Mouse (Mus musculus): ENCODE data around the gene Tmed6. TPM values are rescaled to one million over a fixed set of nuclear protein-coding genes. Genes with fewer than 3 reads are reported as not detected.

Tmed6 gene
- total and polyA plus RNA-seq, 2 experiments: 2.0 TPM; not detected in 1

DNA sequence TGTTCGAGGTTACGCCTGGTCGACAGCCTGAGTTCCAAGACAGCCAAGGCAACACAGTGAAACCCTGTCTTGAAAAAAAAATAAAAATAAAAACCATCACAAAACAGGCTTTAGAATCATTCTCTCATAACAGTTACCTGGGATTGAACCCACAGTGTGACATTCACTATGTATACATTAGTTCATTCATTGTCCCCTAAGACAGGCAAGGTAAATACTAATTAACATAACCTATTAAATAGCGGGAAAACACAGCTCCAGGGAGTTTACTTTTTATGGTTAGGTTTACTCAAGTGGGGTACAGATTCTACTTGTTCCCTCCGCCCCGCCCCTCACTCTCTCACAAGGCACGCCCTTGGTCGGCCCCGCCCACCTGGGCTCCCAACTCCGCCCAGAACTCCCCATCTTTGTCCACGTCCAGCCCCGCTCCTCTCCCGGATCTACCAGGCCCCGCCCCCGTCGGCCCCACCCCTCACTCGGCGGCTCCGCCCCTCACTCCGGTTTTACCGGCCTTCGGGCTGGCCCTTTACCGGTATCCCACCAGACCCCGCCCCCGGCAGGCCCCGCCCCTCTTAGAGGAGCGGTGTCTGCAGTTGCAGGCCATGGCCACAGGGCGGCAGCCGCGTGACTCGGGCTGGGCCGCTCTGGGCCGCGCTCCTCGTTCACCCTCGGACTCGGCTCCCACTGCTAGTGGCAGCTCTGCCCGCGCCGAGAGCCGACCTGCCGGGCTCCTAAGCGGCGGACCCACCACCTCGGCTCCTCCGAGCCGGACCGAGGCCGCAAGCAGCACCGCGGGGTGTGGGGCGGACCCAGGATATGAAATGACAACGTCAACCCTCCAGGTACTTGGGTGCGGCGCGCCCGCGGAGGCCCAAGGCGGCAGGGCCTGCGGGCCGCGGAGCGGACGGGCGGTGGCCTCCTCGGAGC lies 34.5 kb downstream of the Tmed6 start, which contains the start of gene Vps4a:
TSS of gene Vps4a (plus strand) at position 573 of the 927 bp plus-strand sequence.
- no peaks in the 10 kb centered on the region for H3K36me3 ChIP-seq (ENCODE audit: control insufficient read depth, insufficient read depth, low read length)
- WGBS: 5% methylated on average over 64 of the region's 66 CpGs
- H3K9ac ChIP-seq (ENCODE audit: low read depth, low read length): peak within 1 kb of the TSS; percentile 99
- H3K4me1 ChIP-seq (ENCODE audit: control insufficient read depth, insufficient read depth, low read length): peaks cover 2% of the 10 kb centered on the region
- H3K27ac ChIP-seq (replicated peaks; ENCODE audit: insufficient read depth, low read depth, low read length): peak within 1 kb of the TSS; percentile 30; the same call in 1 of the 2 replicates
- H3K4me3 ChIP-seq (ENCODE audit: insufficient read depth, low read depth, low read length): peak within 1 kb of the TSS; percentile 95
- peak; percentile 77 for DNase-seq (ENCODE audit: extremely low read depth, low read depth, low spot score)
- H3K27me3 ChIP-seq (ENCODE audit: control insufficient read depth, insufficient read depth, low read length): no peaks in the 10 kb centered on the region
- peaks cover 19% of the 10 kb centered on the region for H3K79me2 ChIP-seq (ENCODE audit: control insufficient read depth, insufficient read depth, low read length)
- peak; percentile 56; the same call in 1 of the 2 replicates for TF ChIP-seq POLR2A (IDR thresholded peaks at IDR 0.05; ENCODE audit: extremely low read depth, insufficient read depth, low read length)
- peak; percentile 86 for TF ChIP-seq CTCF (IDR thresholded peaks at IDR 0.05; ENCODE audit: low read depth, low read length)

DNA sequence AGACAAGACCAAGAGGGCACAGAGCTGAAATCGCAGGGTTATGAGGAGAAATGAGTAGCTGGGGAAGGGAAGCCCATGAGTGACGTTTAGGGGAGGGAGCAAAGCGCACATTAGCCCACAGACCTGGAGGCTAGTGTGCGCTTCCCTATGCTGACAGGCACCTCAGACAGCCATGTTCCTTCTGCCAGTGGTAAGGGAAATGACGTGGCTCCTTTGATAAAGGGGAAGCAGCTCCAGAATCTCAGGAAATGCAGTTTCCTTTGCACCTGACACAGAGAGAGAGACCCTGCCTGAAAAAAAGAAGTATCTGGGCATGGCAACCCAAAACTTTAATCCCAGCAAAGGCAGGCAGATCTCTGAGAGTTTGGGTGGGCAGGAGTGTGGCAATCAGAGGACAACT lies 35.4 kb downstream of the Tmed6 start:
- Histone ChIP-seq H3K9ac (ENCODE audit: low read depth, low read length) (no peak overlapping the region), H3K79me2 (ENCODE audit: control insufficient read depth, insufficient read depth, low read length) (peaks cover 19% of the 10 kb centered on the region), H3K4me3 (ENCODE audit: insufficient read depth, low read depth, low read length) (no peak overlapping the region), H3K27me3 (ENCODE audit: control insufficient read depth, insufficient read depth, low read length) (no peaks in the 10 kb centered on the region), H3K4me1 (ENCODE audit: control insufficient read depth, insufficient read depth, low read length) (peaks cover 2% of the 10 kb centered on the region), H3K27ac (replicated peaks; ENCODE audit: insufficient read depth, low read depth, low read length) (no peak overlapping the region), H3K36me3 (ENCODE audit: control insufficient read depth, insufficient read depth, low read length) (no peaks in the 10 kb centered on the region)
- DNase-seq (ENCODE audit: extremely low read depth, low read depth, low spot score): no peak
- TF ChIP-seq POLR2A (IDR thresholded peaks at IDR 0.05; ENCODE audit: extremely low read depth, insufficient read depth, low read length) (no peak), CTCF (IDR thresholded peaks at IDR 0.05; ENCODE audit: low read depth, low read length) (no peak)
- WGBS: 78% methylated on average over 5 of the region's 5 CpGs

DNA sequence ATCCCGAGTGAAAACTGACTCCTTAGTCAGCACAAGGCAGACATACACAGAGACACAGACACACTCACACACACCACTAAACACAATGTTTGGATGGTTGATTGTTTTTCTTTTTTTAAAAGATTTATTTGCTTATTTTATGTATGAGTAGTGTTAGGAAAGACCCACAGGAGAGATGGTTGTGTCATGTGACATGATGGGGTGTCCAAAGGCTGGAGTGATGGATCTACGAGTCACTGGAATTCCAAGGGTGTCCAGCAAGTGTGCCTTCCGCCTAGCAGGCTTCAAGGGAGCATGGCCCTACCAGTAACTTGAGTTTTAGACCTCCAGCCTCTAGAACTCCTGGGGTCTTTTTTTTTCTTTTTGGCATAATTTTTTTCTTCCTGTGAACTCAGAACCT lies 36.1 kb downstream of the Tmed6 start:
- WGBS: 90% methylated on average over 3 of the region's 3 CpGs

DNA sequence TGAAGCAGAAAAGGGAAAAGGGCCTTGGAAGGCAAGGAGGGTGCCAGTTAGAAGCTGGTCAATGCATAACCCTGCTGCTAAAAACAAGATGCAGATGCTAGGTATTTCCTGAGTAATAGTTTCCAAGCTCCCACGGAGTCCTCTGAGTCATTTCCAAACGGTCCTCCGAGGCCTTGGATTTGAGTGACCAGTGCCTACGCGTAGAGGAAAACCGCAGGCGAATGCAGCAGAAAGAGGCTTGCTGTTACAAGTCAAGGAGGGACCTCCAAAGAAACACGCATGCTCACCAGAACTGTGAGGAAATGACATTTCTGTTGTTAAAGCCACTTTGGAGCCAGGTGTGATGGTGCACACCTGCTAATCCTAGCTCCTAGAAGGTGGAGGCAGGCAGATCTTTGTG lies 42.0 kb downstream of the Tmed6 start:
- H3K27me3 ChIP-seq (ENCODE audit: control insufficient read depth, insufficient read depth, low read length): no peaks in the 10 kb centered on the region
- no peaks in the 10 kb centered on the region for H3K4me1 ChIP-seq (ENCODE audit: control insufficient read depth, insufficient read depth, low read length)
- no peak overlapping the region for H3K4me3 ChIP-seq (ENCODE audit: insufficient read depth, low read depth, low read length)
- no peaks in the 10 kb centered on the region for H3K79me2 ChIP-seq (ENCODE audit: control insufficient read depth, insufficient read depth, low read length)
- no peaks in the 10 kb centered on the region for H3K36me3 ChIP-seq (ENCODE audit: control insufficient read depth, insufficient read depth, low read length)
- TF ChIP-seq POLR2A (IDR thresholded peaks at IDR 0.05; ENCODE audit: extremely low read depth, insufficient read depth, low read length) (no peak), CTCF (IDR thresholded peaks at IDR 0.05; ENCODE audit: low read depth, low read length) (no peak)
- 90% methylated on average over 8 of the region's 8 CpGs for WGBS
- no peak overlapping the region for H3K9ac ChIP-seq (ENCODE audit: low read depth, low read length)
- no peak overlapping the region for H3K27ac ChIP-seq (replicated peaks; ENCODE audit: insufficient read depth, low read depth, low read length)
- DNase-seq (ENCODE audit: extremely low read depth, low read depth, low spot score): no peak

More for the DNA sequence above, 36.1 kb downstream of the Tmed6 start:
- H3K79me2 ChIP-seq (ENCODE audit: control insufficient read depth, insufficient read depth, low read length): peaks cover 16% of the 10 kb centered on the region
- DNase-seq (ENCODE audit: extremely low read depth, low read depth, low spot score): no peak
- H3K36me3 ChIP-seq (ENCODE audit: control insufficient read depth, insufficient read depth, low read length): no peaks in the 10 kb centered on the region
- no peak overlapping the region for H3K4me3 ChIP-seq (ENCODE audit: insufficient read depth, low read depth, low read length)
- no peak overlapping the region for H3K9ac ChIP-seq (ENCODE audit: low read depth, low read length)
- peaks cover 2% of the 10 kb centered on the region for H3K4me1 ChIP-seq (ENCODE audit: control insufficient read depth, insufficient read depth, low read length)
- TF ChIP-seq POLR2A (IDR thresholded peaks at IDR 0.05; ENCODE audit: extremely low read depth, insufficient read depth, low read length): no peak
- TF ChIP-seq CTCF (IDR thresholded peaks at IDR 0.05; ENCODE audit: low read depth, low read length): no peak
- no peak overlapping the region for H3K27ac ChIP-seq (replicated peaks; ENCODE audit: insufficient read depth, low read depth, low read length)
- no peaks in the 10 kb centered on the region for H3K27me3 ChIP-seq (ENCODE audit: control insufficient read depth, insufficient read depth, low read length)

DNA sequence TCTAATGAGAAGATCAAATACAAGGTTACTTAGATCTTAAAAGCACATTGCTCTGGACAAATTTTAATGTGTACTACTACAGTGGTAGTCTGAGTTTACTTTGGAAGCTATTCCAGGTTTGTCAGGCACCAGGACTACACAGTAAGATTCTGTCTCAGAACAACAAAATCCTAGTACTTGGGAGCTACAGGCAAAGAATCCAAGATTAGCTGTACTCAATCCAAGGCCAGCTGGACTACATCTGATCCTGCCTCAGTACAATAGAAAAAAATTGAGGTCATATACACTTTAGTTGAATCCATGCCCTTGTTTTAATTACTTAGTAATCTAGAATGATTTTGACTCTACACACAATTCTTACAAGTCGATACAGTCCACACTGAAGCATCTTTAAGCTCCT lies 50.5 kb downstream of the Tmed6 start:
- Histone ChIP-seq H3K79me2 (ENCODE audit: control insufficient read depth, insufficient read depth, low read length) (no peaks in the 10 kb centered on the region), H3K4me3 (ENCODE audit: insufficient read depth, low read depth, low read length) (no peak overlapping the region), H3K4me1 (ENCODE audit: control insufficient read depth, insufficient read depth, low read length) (no peaks in the 10 kb centered on the region), H3K27me3 (ENCODE audit: control insufficient read depth, insufficient read depth, low read length) (no peaks in the 10 kb centered on the region), H3K9ac (ENCODE audit: low read depth, low read length) (no peak overlapping the region), H3K36me3 (ENCODE audit: control insufficient read depth, insufficient read depth, low read length) (peaks cover 8% of the 10 kb centered on the region; the same call in 1 of the 2 replicates), H3K27ac (replicated peaks; ENCODE audit: insufficient read depth, low read depth, low read length) (no peak overlapping the region)
- TF ChIP-seq CTCF (IDR thresholded peaks at IDR 0.05; ENCODE audit: low read depth, low read length) (no peak), POLR2A (IDR thresholded peaks at IDR 0.05; ENCODE audit: extremely low read depth, insufficient read depth, low read length) (no peak)
- DNase-seq (ENCODE audit: extremely low read depth, low read depth, low spot score): no peak
- WGBS: 88% methylated on average over 1 of the region's 1 CpGs

DNA sequence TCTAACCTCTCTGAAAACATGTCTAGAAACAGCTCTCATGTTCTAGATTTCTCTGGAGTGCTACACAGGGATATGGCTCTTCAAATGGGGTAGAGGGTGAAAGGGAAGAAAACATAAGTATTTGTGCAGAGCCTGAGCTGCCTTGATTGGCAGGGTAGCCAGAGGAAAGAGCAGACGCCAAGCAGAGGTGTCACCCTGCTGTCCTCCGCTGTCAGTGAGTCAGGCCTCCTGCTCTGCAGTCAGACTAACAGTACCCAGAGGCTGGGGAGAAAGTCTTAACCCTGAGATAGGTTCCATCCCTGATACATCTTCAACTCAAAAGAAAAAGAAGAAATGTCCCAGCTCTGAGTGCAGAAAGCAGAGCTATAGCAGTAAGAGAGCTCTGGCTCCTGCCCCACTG lies 52.8 kb downstream of the Tmed6 start:
- 98% methylated on average over 2 of the region's 2 CpGs for WGBS
- Histone ChIP-seq H3K4me3 (ENCODE audit: insufficient read depth, low read depth, low read length) (no peak overlapping the region), H3K79me2 (ENCODE audit: control insufficient read depth, insufficient read depth, low read length) (no peaks in the 10 kb centered on the region), H3K9ac (ENCODE audit: low read depth, low read length) (no peak overlapping the region), H3K4me1 (ENCODE audit: control insufficient read depth, insufficient read depth, low read length) (no peaks in the 10 kb centered on the region), H3K27ac (replicated peaks; ENCODE audit: insufficient read depth, low read depth, low read length) (no peak overlapping the region), H3K36me3 (ENCODE audit: control insufficient read depth, insufficient read depth, low read length) (peaks cover 8% of the 10 kb centered on the region; the same call in 1 of the 2 replicates), H3K27me3 (ENCODE audit: control insufficient read depth, insufficient read depth, low read length) (no peaks in the 10 kb centered on the region)
- DNase-seq (ENCODE audit: extremely low read depth, low read depth, low spot score): no peak
- TF ChIP-seq CTCF (IDR thresholded peaks at IDR 0.05; ENCODE audit: low read depth, low read length) (no peak), POLR2A (IDR thresholded peaks at IDR 0.05; ENCODE audit: extremely low read depth, insufficient read depth, low read length) (no peak)

Other genes starting within 250 kb of the Tmed6 start
- gene Has3, start 195.4 kb downstream of the Tmed6 start, total RNA-seq (2014; rRNA removed): 0.07 TPM in 1 of 2 replicates, not detected in the other
- gene Has3, start 195.4 kb downstream of the Tmed6 start, polyA plus RNA-seq (2012; rRNA removed): 0.02 TPM in 2 replicates
- 8.0 and 9.3 TPM in 2 replicates for gene Utp4, start 172.0 kb downstream of the Tmed6 start, total RNA-seq (2014; rRNA removed)
- 11.8 and 14.9 TPM in 2 replicates for gene Utp4, start 172.0 kb downstream of the Tmed6 start, polyA plus RNA-seq (2012; rRNA removed)
- gene Sntb2, start 129.9 kb downstream of the Tmed6 start, total RNA-seq (2014; rRNA removed): 3.0 and 4.9 TPM in 2 replicates
- gene Sntb2, start 129.9 kb downstream of the Tmed6 start, polyA plus RNA-seq (2012; rRNA removed): 1.6 TPM in 2 replicates
- gene Vps4a, start 34.4 kb downstream of the Tmed6 start, total RNA-seq (2014; rRNA removed): 11.2 and 11.5 TPM in 2 replicates
- 9.5 and 9.7 TPM in 2 replicates for gene Vps4a, start 34.4 kb downstream of the Tmed6 start, polyA plus RNA-seq (2012; rRNA removed)
- gene Pdf, start 17.0 kb downstream of the Tmed6 start, total RNA-seq (2014; rRNA removed): 19.5 and 26.6 TPM in 2 replicates
- 32.9 and 42.7 TPM in 2 replicates for gene Pdf, start 17.0 kb downstream of the Tmed6 start, polyA plus RNA-seq (2012; rRNA removed)
- gene Cog8, start 9.0 kb downstream of the Tmed6 start, total RNA-seq (2014; rRNA removed): 11.6 and 13.3 TPM in 2 replicates
- 17.5 and 27.0 TPM in 2 replicates for gene Cog8, start 9.0 kb downstream of the Tmed6 start, polyA plus RNA-seq (2012; rRNA removed)
- gene Nip7, start 8.8 kb downstream of the Tmed6 start, total RNA-seq (2014; rRNA removed): 16.0 and 21.8 TPM in 2 replicates
- 17.8 and 26.2 TPM in 2 replicates for gene Nip7, start 8.8 kb downstream of the Tmed6 start, polyA plus RNA-seq (2012; rRNA removed)
- gene Terf2, start 30.9 kb upstream of the Tmed6 start, total RNA-seq (2014; rRNA removed): 3.6 and 4.0 TPM in 2 replicates
- gene Terf2, start 30.9 kb upstream of the Tmed6 start, polyA plus RNA-seq (2012; rRNA removed): 2.9 and 3.3 TPM in 2 replicates
- gene Cyb5b, start 85.0 kb upstream of the Tmed6 start, total RNA-seq (2014; rRNA removed): 253 and 256 TPM in 2 replicates
- gene Cyb5b, start 85.0 kb upstream of the Tmed6 start, polyA plus RNA-seq (2012; rRNA removed): 223 and 265 TPM in 2 replicates
- gene Nfat5, start 227.8 kb upstream of the Tmed6 start, total RNA-seq (2014; rRNA removed): 9.4 and 11.5 TPM in 2 replicates
- 5.6 and 9.7 TPM in 2 replicates for gene Nfat5, start 227.8 kb upstream of the Tmed6 start, polyA plus RNA-seq (2012; rRNA removed)

Measured in liver, adult 2 months (tissue).